Mouse (Mus musculus) spleen, adult 2 months (tissue): ENCODE results near the gene Tldc2.

ENCODE experiments used
- CTCF ChIP-seq: fragments of 200-500 bp; IDR thresholded peaks from 2 replicates; pipeline ENCODE4 v1.5.1; 2011; ENCODE audit warnings: mild to moderate bottlenecking, inconsistent platforms; ENCODE audit not compliant: insufficient read depth, insufficient read length, insufficient replicate concordance; ENCODE audit errors: extremely low read depth
- POLR2A ChIP-seq: fragments of 200-500 bp; IDR thresholded peaks from 2 replicates; pipeline ENCODE4 v1.6.1; 2011; ENCODE audit warnings: low read depth, low read length, inconsistent platforms

- no peak for TF ChIP-seq POLR2A
- TF ChIP-seq CTCF = no peak
These were observed 29.1 kb upstream of the Tldc2 start for GRCm38 (mm10) chr2:157057758-157058157.
